Mouse (Mus musculus) kidney, postnatal 0 days (tissue): ENCODE results near the gene Cckbr. TPM values are rescaled to one million over a fixed set of nuclear protein-coding genes. Genes with fewer than 3 reads are reported as not detected.

Experiments used
- ATAC-seq: fragments of 200-750 bp; cut with Nextera tagmentation; replicated peaks from 2 replicates; pipeline ENCODE4 v1.8.0; 2017; ENCODE audit warnings: low read depth, moderate number of reproducible peaks, moderate TSS enrichment, moderate library complexity; ENCODE audit not compliant: low FRiP score
- DNase-seq: peaks from one replicate; pipeline ENCODE4 v3.0.0-alpha.2; 2016; ENCODE audit warnings: low spot score
- H3K27ac ChIP-seq: fragments of 300-500 bp; sonication (generic); 2 replicates; pipeline ENCODE4 v1.5.1; 2014; ENCODE audit warnings: mild to moderate bottlenecking
- H3K27me3 ChIP-seq: fragments of 300-500 bp; sonication (generic); 2 replicates; pipeline ENCODE4 v1.6.1; 2014; ENCODE audit warnings: low read length, mixed read lengths; ENCODE audit not compliant: insufficient read depth
- H3K36me3 ChIP-seq: fragments of 300-500 bp; sonication (generic); 2 replicates; pipeline ENCODE4 v1.6.1; 2014; ENCODE audit warnings: low read length, mixed read lengths; ENCODE audit not compliant: insufficient read depth
- H3K4me1 ChIP-seq: fragments of 300-500 bp; sonication (generic); replicated peaks from 2 replicates; pipeline ENCODE4 v1.6.1; 2014; ENCODE audit warnings: antibody characterized with exemption, low read length, mixed read lengths; ENCODE audit not compliant: insufficient read depth
- H3K4me2 ChIP-seq: fragments of 300-500 bp; sonication (generic); 2 replicates; pipeline ENCODE4 v1.6.1; 2014; ENCODE audit warnings: mild to moderate bottlenecking, low read length, moderate library complexity, mixed read lengths
- H3K4me3 ChIP-seq: fragments of 300-500 bp; sonication (generic); replicated peaks from 2 replicates; pipeline ENCODE4 v1.5.1; 2014; ENCODE audit warnings: low read depth, low read length
- H3K9ac ChIP-seq: fragments of 300-500 bp; sonication (generic); 2 replicates; pipeline ENCODE4 v1.6.1; 2014; ENCODE audit warnings: low read depth, low read length
- H3K9me3 ChIP-seq: fragments of 300-500 bp; sonication (generic); replicated peaks from 2 replicates; pipeline ENCODE4 v1.6.1; 2016; ENCODE audit warnings: low read length, inconsistent platforms, mixed read lengths
- CTCF ChIP-seq: IDR thresholded peaks from 2 replicates; pipeline ENCODE4 v1.5.1; 2016; ENCODE audit warnings: antibody characterized with exemption, low read depth, mild to moderate bottlenecking, moderate library complexity
- WGBS: fragments of 180-500 bp; shearing (Covaris S2); extraction: QIAGEN DNeasy Blood & Tissue Kit; methylation state at CpG from one replicate; pipeline ENCODE4 v1.1.7; 2014; 5-methylcytosine and 5-hydroxymethylcytosine counted together
- polyA plus RNA-seq: library from polyadenylated mRNA; unstranded; fragments of >200 nt; fragmentation: Nextera tagmentation; extraction: Ambion mirVana; gene quantifications from 2 replicates; pipeline ENCODE4 v1.2.1, GENCODE M21; 2015

Cckbr gene
- polyA plus RNA-seq, 1 experiment from 2014 or later = 0.59 TPM

GRCm38 (mm10) chr7:105507257-105507656 lies 81.7 kb downstream of the Cckbr start:
- no peak overlapping the region for H3K27ac ChIP-seq
- TF ChIP-seq CTCF = no peak
- no peaks in the 10 kb centered on the region for H3K9me3 ChIP-seq
- H3K4me2 ChIP-seq = no peak overlapping the region
- no peaks in the 10 kb centered on the region for H3K4me1 ChIP-seq
- no peak overlapping the region for H3K9ac ChIP-seq
- 64% methylated on average over 4 of the region's 4 CpGs for WGBS
- H3K4me3 ChIP-seq = no peak overlapping the region
- H3K27me3 ChIP-seq = no peaks in the 10 kb centered on the region
- ATAC-seq (no peak), DNase-seq (no peak)
- H3K36me3 ChIP-seq = no peaks in the 10 kb centered on the region

GRCm38 (mm10) chr7:105510143-105510542 lies 84.6 kb downstream of the Cckbr start:
- H3K36me3 ChIP-seq = no peaks in the 10 kb centered on the region
- no peaks in the 10 kb centered on the region for H3K4me1 ChIP-seq
- H3K4me2 ChIP-seq = no peak overlapping the region
- no peak overlapping the region for H3K27ac ChIP-seq
- no peak for ATAC-seq
- DNase-seq = no peak
- no peaks in the 10 kb centered on the region for H3K9me3 ChIP-seq
- no peaks in the 10 kb centered on the region for H3K27me3 ChIP-seq
- no peak overlapping the region for H3K9ac ChIP-seq
- no peak for TF ChIP-seq CTCF
- 81% methylated on average over 5 of the region's 5 CpGs for WGBS
- H3K4me3 ChIP-seq = no peak overlapping the region

GRCm38 (mm10) chr7:105513845-105514291 lies 88.3 kb downstream of the Cckbr start:
- H3K4me3 ChIP-seq = no peak overlapping the region
- TF ChIP-seq CTCF = no peak
- no peak overlapping the region for H3K27ac ChIP-seq
- no peak overlapping the region for H3K9ac ChIP-seq
- 42% methylated on average over 5 of the region's 5 CpGs for WGBS
- no peak for DNase-seq
- no peaks in the 10 kb centered on the region for H3K9me3 ChIP-seq
- no peaks in the 10 kb centered on the region for H3K36me3 ChIP-seq
- H3K27me3 ChIP-seq = no peaks in the 10 kb centered on the region
- no peak for ATAC-seq
- no peaks in the 10 kb centered on the region for H3K4me1 ChIP-seq
- H3K4me2 ChIP-seq = no peak overlapping the region

GRCm38 (mm10) chr7:105514561-105514960 lies 89.0 kb downstream of the Cckbr start:
- Histone ChIP-seq H3K9ac (no peak overlapping the region), H3K4me1 (no peaks in the 10 kb centered on the region), H3K4me2 (no peak overlapping the region), H3K27ac (no peak overlapping the region), H3K9me3 (no peaks in the 10 kb centered on the region), H3K27me3 (no peaks in the 10 kb centered on the region), H3K4me3 (no peak overlapping the region), H3K36me3 (no peaks in the 10 kb centered on the region)
- no peak for TF ChIP-seq CTCF
- DNase-seq (no peak), ATAC-seq (no peak)
- WGBS = 43% methylated on average over 5 of the region's 5 CpGs

- Histone ChIP-seq H3K36me3 (no peaks in the 10 kb centered on the region), H3K9me3 (no peaks in the 10 kb centered on the region), H3K4me1 (no peaks in the 10 kb centered on the region), H3K4me2 (no peak overlapping the region), H3K27ac (no peak overlapping the region), H3K9ac (no peak overlapping the region), H3K4me3 (no peak overlapping the region), H3K27me3 (no peaks in the 10 kb centered on the region)
- WGBS = 12% methylated on average over 5 of the region's 5 CpGs
- ATAC-seq = peak; percentile 80; the same call in 1 of the 2 replicates
- TF ChIP-seq CTCF = peak; percentile 91
- peak; percentile 47 for DNase-seq
Measured at GRCm38 (mm10) chr7:105515178-105515577, 89.6 kb downstream of the Cckbr start.

GRCm38 (mm10) chr7:105516669-105517360 lies 91.3 kb downstream of the Cckbr start:
- Histone ChIP-seq H3K4me3 (no peak overlapping the region), H3K36me3 (no peaks in the 10 kb centered on the region), H3K9me3 (no peaks in the 10 kb centered on the region), H3K4me2 (no peak overlapping the region), H3K4me1 (no peaks in the 10 kb centered on the region), H3K9ac (no peak overlapping the region), H3K27me3 (no peaks in the 10 kb centered on the region), H3K27ac (no peak overlapping the region)
- no peak for TF ChIP-seq CTCF
- no peak for ATAC-seq
- no peak for DNase-seq
- WGBS = 43% methylated on average over 9 of the region's 9 CpGs

GRCm38 (mm10) chr7:105519336-105519735 lies 93.8 kb downstream of the Cckbr start:
- ATAC-seq (no peak), DNase-seq (no peak)
- Histone ChIP-seq H3K4me2 (no peak overlapping the region), H3K4me1 (no peaks in the 10 kb centered on the region), H3K27ac (no peak overlapping the region), H3K27me3 (no peaks in the 10 kb centered on the region), H3K36me3 (no peaks in the 10 kb centered on the region), H3K4me3 (no peak overlapping the region), H3K9me3 (no peaks in the 10 kb centered on the region), H3K9ac (no peak overlapping the region)
- WGBS = 42% methylated on average over 11 of the region's 11 CpGs
- TF ChIP-seq CTCF = no peak
